Mouse (Mus musculus): ENCODE results near the gene Vtcn1.
"Not testable (repeated sequence)": the region's sequence is repeated elsewhere in the genome, so short reads cannot be mapped to it uniquely, and the experiment has no call there.

The Vtcn1 gene

GRCm38 (mm10) chr3:100825225-100825965 is at the start of gene Vtcn1:
TSS of gene Vtcn1 (plus strand) at chr3:100825459.
- peak; percentile 16 to 32 for DNase-seq (ENCODE audit: low spot score in 2 of 2)

GRCm38 (mm10) chr3:100776967-100777366 is 48.3 kb upstream of the Vtcn1 start:
- no peak for DNase-seq (ENCODE audit: low spot score in 2 of 2)

DNA sequence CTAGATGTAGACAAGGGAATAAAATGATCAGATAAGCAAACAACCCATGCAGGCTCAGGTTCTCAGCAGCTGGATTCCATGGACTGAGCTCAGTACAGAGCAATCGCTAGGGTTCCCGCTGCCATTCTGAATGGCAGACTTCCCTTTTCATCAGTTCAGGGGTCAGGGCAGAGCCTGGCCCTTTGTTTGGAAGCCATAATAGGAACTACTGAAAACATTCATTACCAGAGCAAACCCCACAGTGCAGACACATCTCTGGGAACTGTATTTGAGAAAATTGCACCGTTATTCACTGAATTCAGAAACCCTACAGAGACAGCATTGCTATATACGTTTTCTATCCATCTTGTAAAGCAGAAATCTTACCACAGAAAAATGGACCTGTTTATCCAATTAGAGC is 47.7 kb upstream of the Vtcn1 start:
- DNase-seq (ENCODE audit: low spot score in 2 of 2), result no peak

GRCm38 (mm10) chr3:100786076-100786475 is 39.2 kb upstream of the Vtcn1 start:
- DNase-seq (ENCODE audit: low spot score in 2 of 2), result no peak

- DNase-seq (ENCODE audit: low spot score in 2 of 2), result no peak
Measured at GRCm38 (mm10) chr3:100791670-100792069, 33.6 kb upstream of the Vtcn1 start.

- no peak for DNase-seq (ENCODE audit: low spot score in 2 of 2)
Measured at GRCm38 (mm10) chr3:100793345-100793744, 31.9 kb upstream of the Vtcn1 start.

- no peak for DNase-seq (ENCODE audit: low spot score in 2 of 2)
Measured at GRCm38 (mm10) chr3:100796571-100796970, 28.7 kb upstream of the Vtcn1 start.

- no peak for DNase-seq (ENCODE audit: low spot score in 2 of 2)
Measured at GRCm38 (mm10) chr3:100797166-100798145, 27.8 kb upstream of the Vtcn1 start.

- no peak for DNase-seq (ENCODE audit: low spot score in 2 of 2)
Measured at GRCm38 (mm10) chr3:100798872-100799422, 26.3 kb upstream of the Vtcn1 start.

- no peak for DNase-seq (ENCODE audit: low spot score in 2 of 2)
Measured at GRCm38 (mm10) chr3:100804975-100805374, 20.3 kb upstream of the Vtcn1 start.

DNA sequence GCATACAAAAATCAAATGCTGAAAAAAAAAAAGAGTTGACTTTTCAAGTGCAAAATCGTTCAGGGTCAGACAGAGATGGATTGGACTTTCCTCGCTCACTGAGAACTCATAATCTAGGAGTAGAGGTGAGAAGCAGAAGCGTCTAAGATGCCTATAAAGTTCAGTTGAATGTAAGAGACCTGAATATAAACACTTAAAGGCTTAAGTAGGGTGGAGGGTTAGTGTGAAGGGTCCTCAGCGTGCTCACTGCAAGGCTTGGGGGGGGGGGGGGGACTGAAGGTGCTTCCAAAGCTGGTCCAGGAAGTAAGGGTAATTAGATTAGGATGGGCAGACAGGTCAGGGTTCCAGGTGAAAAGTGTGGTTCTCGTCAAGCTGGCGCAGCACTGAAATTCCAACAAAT is 19.3 kb upstream of the Vtcn1 start:
- no peak for DNase-seq (ENCODE audit: low spot score in 2 of 2)

DNA sequence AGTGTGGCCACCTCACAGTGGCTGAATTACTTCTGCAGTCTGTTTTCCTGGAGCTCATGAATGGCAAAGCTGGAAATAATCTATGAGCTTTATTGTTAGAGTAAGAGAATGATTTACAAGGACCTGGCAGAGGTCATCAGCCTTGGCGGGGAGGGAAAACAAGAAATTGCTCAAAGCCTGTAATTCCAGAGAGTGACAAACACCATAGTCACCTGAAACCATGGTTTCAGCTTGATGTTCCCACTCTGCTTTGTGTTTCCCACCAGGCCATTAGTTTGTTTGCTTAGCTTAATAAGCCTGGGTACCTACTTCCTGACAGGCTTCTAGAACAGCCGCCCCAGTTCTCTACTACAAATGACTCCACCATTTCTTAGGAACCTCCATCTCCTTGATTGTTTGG is 14.8 kb upstream of the Vtcn1 start:
- DNase-seq (ENCODE audit: low spot score in 2 of 2), result no peak

DNA sequence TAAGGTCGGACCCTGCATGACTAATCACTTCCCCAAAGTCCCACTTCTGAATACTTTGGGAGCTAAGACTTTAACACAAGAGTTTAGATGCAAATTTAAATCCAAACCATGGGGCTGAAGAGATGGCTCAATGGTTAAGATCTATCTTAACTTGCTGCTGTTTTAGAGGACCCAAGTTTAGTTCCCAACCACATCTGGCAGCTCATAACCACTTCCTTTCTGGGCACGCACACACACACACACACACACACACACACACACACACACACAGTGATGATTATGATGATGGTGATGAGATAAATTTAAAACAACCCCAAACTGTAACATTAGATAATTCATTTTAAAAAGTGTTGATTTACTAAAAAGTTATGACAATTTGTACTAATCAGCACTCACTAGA is 13.4 kb upstream of the Vtcn1 start:
- DNase-seq (ENCODE audit: low spot score in 2 of 2), result no peak

DNA sequence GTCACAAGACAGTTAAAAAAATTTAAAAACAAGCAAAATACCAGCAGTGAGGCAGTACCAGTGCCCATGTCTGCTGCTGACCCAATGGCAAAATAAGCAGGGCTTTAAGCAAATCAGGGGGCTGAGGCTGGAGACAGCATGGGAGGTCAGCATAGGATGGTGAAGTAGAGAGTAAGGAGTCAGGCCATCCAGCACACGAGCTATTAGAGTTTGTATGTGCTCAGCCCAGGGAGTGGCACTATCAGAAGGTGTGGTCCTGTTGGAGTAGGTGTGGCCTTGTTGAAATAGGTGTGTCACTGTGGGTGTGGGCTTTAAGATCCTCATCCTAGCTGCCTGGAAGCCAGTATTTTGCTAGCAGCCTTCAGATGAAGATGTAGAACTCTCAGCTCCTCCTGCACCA is 9.8 kb upstream of the Vtcn1 start:
- DNase-seq (ENCODE audit: low spot score in 2 of 2), result not testable (repeated sequence)

DNA sequence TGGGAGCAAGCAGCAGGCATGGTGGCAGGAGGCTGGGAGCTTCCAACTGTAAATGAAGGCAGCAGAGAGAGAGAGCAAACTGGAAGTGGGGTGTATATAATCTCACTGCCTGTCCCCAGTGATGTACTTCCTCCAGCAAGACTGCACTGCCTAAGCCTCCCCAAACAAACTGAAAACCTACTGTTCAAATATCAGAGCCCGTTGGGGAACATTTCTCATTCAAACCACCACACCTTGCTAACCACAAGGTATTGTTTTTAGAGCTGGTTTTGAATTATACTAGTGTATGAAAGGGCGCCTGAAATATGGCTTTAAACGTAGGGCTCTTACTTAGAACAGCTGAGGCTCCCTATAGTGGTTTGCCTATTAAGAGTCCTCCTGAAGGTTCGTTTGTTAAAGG is 6.5 kb upstream of the Vtcn1 start:
- no peak for DNase-seq (ENCODE audit: low spot score in 2 of 2)

DNA sequence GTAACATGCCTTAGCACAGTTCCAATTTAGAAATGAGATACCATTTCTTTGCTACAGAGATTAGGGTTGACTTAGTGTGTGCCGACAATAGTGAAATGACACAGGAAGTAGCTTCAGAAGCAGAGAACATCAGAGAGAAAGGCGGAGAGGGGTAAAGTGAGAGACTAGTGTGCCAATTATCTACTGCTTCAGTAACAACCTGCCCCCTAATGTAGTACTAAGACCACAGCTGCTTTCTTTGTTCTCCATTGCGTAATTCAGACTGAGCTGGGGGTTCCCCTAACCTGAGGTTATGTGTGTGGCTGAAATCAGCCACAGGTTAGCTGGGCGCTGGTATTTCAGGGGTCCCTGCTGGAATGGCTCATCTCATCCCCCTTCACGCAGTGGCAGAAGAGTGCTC is 5.7 kb upstream of the Vtcn1 start:
- DNase-seq (ENCODE audit: low spot score in 2 of 2), result no peak

GRCm38 (mm10) chr3:100820852-100821251 is 4.4 kb upstream of the Vtcn1 start:
- no peak for DNase-seq (ENCODE audit: low spot score in 2 of 2)

- no peak for DNase-seq (ENCODE audit: low spot score in 2 of 2)
Measured at GRCm38 (mm10) chr3:100821276-100821675, 4.0 kb upstream of the Vtcn1 start.

GRCm38 (mm10) chr3:100843784-100844183 is 18.5 kb downstream of the Vtcn1 start:
- DNase-seq (ENCODE audit: low spot score in 2 of 2), result no peak

- DNase-seq (ENCODE audit: low spot score in 2 of 2), result no peak
Measured at GRCm38 (mm10) chr3:100844366-100844765, 19.1 kb downstream of the Vtcn1 start.

DNA sequence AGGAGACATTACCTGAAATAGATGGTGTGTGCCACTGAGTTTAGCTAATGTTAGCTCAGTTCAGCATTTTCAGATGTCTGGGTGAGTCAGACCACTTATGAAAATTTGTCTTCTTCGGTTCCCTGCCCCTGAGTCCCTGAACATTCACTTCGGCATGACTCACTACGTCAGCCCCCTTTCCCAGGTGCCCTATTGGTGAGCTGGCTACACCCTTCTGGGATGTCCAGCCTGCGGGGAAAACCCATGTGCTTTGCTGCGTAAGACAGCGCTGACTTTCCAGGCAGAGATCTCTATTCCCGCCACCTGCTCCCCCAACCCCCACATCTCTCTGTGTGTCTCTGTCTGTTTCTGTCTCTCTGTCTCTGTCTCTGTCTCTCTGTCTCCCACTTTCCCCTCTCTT is 23.1 kb downstream of the Vtcn1 start:
- DNase-seq (ENCODE audit: low spot score in 2 of 2), result no peak

DNA sequence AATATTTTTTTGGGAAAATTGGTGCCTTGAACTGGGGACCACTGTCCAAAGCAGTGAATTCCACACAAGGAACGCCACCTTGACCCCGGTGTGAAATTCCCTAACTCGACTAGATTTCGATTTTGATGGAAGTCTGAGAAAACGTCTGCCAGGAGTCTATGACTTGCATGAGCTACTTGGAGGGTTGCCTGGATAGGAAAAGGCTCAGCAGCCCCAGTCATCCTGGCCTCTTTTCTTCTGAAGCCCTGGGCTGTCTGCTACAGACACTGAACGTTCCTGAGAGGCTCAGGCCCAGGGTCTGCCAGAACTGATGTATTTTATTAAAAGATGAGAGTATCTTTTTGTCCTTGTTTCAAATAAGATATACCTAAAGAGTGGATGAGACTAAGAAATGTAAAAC is 25.2 kb downstream of the Vtcn1 start:
- DNase-seq (ENCODE audit: low spot score in 2 of 2), result no peak

All from urinary bladder, postnatal 36 days (tissue).